Mouse (Mus musculus) stomach, postnatal 0 days (tissue): ENCODE data around the gene Tmem255a.

Source experiments
- CTCF ChIP-seq: IDR thresholded peaks from 2 replicates; pipeline ENCODE4 v1.5.1; 2016; ENCODE audit warnings: antibody characterized with exemption, low read depth, mild to moderate bottlenecking, moderate library complexity
- EP300 ChIP-seq: optimal IDR thresholded peaks from 2 replicates; pipeline ENCODE3; 2016; ENCODE audit warnings: antibody characterized with exemption

DNA sequence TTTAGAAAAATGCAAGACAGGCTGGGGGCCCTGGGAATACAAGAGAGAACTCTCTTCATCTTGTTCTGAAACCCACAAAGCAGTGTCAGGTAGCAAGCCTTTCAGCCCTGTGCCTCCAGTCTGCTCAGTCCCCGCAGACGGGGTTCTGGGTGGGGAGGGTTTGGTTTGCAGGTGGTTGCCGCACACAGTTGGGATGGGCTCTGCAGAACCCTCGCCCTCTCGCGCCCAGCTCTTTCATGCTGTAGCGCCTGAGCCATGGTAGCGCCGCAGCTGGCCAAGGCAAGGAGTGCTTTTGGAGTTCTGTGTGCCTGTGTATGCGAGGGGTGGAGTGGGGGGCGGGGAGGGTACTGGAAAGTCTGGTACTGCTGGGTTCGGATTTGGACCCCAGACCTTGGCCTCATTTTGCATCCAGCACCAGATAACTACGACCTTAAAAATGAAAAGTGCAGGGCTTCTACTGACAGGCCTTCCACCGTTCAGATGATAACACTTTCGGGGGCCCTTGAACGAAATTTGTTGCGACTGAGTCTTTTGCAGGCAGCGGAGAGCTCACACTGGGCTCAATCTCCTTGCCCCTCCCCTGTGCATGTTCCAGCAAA is 1.8 kb downstream of the Tmem255a start:
- TF ChIP-seq EP300 (no peak), CTCF (peak; percentile 40)
